11 mouse cellular contexts compared by ENCODE assay signal in genomic region chr10:61517296-61518071, GRCm38 (mm10). TPM values are rescaled to one million over a fixed set of nuclear protein-coding genes. Genes with fewer than 3 reads are reported as not detected.
A peak's percentile ranks its signal among the peaks of the same experiment; 100 is the strongest.
DNase-seq lines count a peak whose midpoint lies in the region; ATAC-seq lines count a peak whose summit lies in the region.
"Had no signal": no experiment of that assay in that cellular context is flagged by ENCODE, and none has a peak within 500 bp of the region (broad histone marks: within the 10 kb centered on the region; RNA-seq: fewer than 3 reads in every experiment).

No protein-coding gene starts in this region.

- no peak for ATAC-seq in hindbrain, embryonic 15.5 days (ENCODE audit: low FRiP score, low read depth)
- ATAC-seq in forebrain, embryonic 16.5 days: peak; percentile 87
- ATAC-seq in midbrain, embryonic 15.5 days (replicated peaks): 0 out of 2 replicates have a peak, but pooled peaks have one; percentile 33

- H3K4me2 ChIP-seq in hindbrain, embryonic 15.5 days: 0 out of 2 replicates have a peak overlapping the region, but pooled peaks have one; percentile 11
- H3K4me2 ChIP-seq in forebrain, embryonic 16.5 days (ENCODE audit: low read length): no peak overlapping the region
- H3K4me2 ChIP-seq in midbrain, embryonic 15.5 days: no peak overlapping the region; the same call in 1 of the 2 replicates

- no peak overlapping the region for H3K4me3 ChIP-seq in hindbrain, embryonic 15.5 days
- no peak overlapping the region for H3K4me3 ChIP-seq in hindbrain, embryonic 10.5 days
- H3K4me3 ChIP-seq in forebrain, embryonic 16.5 days (replicated peaks; ENCODE audit: low read length): no peak overlapping the region
- no peak overlapping the region for H3K4me3 ChIP-seq in midbrain, embryonic 15.5 days
- H3K4me3 ChIP-seq: gastrocnemius, adult 2 months; left cerebral cortex, adult 2 months; myocyte had no signal

- H3K9me3 ChIP-seq in hindbrain, embryonic 15.5 days: no peaks in the 10 kb centered on the region
- 0 out of 2 replicates have a peak, but pooled peaks cover 7% of the 10 kb centered on the region for H3K9me3 ChIP-seq in hindbrain, embryonic 10.5 days
- H3K9me3 ChIP-seq in forebrain, embryonic 16.5 days (ENCODE audit: control insufficient read depth, low read length): no peaks in the 10 kb centered on the region
- no peaks in the 10 kb centered on the region for H3K9me3 ChIP-seq in midbrain, embryonic 15.5 days

- no peak for DNase-seq in hindbrain, embryonic 10.5 days (ENCODE audit: low spot score)
- DNase-seq in right cerebral cortex, postnatal 10 days (ENCODE audit: low spot score in 2 of 2): peak; percentile 39 to 44
- DNase-seq in right cerebral cortex, postnatal 36 days (ENCODE audit: low spot score in 2 of 2): no peak
- DNase-seq in frontal cortex, postnatal 10 days (ENCODE audit: low spot score in 2 of 2): no peak
- no peak for DNase-seq in layer of hippocampus, adult 9-10 months (ENCODE audit: low spot score)
- DNase-seq: gastrocnemius, adult 2 months had no signal

- no peak overlapping the region for H3K27ac ChIP-seq in hindbrain, embryonic 15.5 days (replicated peaks)
- H3K27ac ChIP-seq in hindbrain, embryonic 10.5 days: no peak overlapping the region
- H3K27ac ChIP-seq in forebrain, embryonic 16.5 days (ENCODE audit: low read length): no peak overlapping the region
- no peak overlapping the region for H3K27ac ChIP-seq in midbrain, embryonic 15.5 days
- H3K27ac ChIP-seq: gastrocnemius, adult 2 months; left cerebral cortex, adult 2 months had no signal

- no peaks in the 10 kb centered on the region for H3K27me3 ChIP-seq in hindbrain, embryonic 15.5 days
- no peaks in the 10 kb centered on the region for H3K27me3 ChIP-seq in hindbrain, embryonic 10.5 days (ENCODE audit: insufficient read depth, poor library complexity, severe bottlenecking)
- H3K27me3 ChIP-seq in forebrain, embryonic 16.5 days (replicated peaks; ENCODE audit: control insufficient read depth, insufficient read depth, low read length): no peaks in the 10 kb centered on the region
- no peaks in the 10 kb centered on the region for H3K27me3 ChIP-seq in midbrain, embryonic 15.5 days (replicated peaks)

- H3K36me3 ChIP-seq in hindbrain, embryonic 15.5 days: no peaks in the 10 kb centered on the region
- H3K36me3 ChIP-seq in hindbrain, embryonic 10.5 days: 0 out of 2 replicates have a peak, but pooled peaks cover 3% of the 10 kb centered on the region
- H3K36me3 ChIP-seq in forebrain, embryonic 16.5 days (ENCODE audit: control insufficient read depth, insufficient read depth): no peaks in the 10 kb centered on the region
- H3K36me3 ChIP-seq in midbrain, embryonic 15.5 days (replicated peaks): no peaks in the 10 kb centered on the region

- H3K9ac ChIP-seq in hindbrain, embryonic 15.5 days: no peak overlapping the region
- no peak overlapping the region for H3K9ac ChIP-seq in forebrain, embryonic 16.5 days (replicated peaks; ENCODE audit: low read depth, low read length)
- H3K9ac ChIP-seq in midbrain, embryonic 15.5 days: no peak overlapping the region

- H3K4me1 ChIP-seq in hindbrain, embryonic 15.5 days (replicated peaks): peaks cover 17% of the 10 kb centered on the region
- H3K4me1 ChIP-seq in hindbrain, embryonic 10.5 days (replicated peaks): peaks cover 15% of the 10 kb centered on the region
- H3K4me1 ChIP-seq in forebrain, embryonic 16.5 days (replicated peaks; ENCODE audit: control insufficient read depth, insufficient read depth, low read length): peaks cover 17% of the 10 kb centered on the region
- peaks cover 12% of the 10 kb centered on the region for H3K4me1 ChIP-seq in midbrain, embryonic 15.5 days

- WGBS in hindbrain, embryonic 15.5 days: 43% methylated on average over 12 of the region's 12 CpGs
- WGBS in hindbrain, embryonic 10.5 days: 49% methylated on average over 12 of the region's 12 CpGs
- WGBS in forebrain, embryonic 16.5 days: 29% methylated on average over 12 of the region's 12 CpGs
- WGBS in midbrain, embryonic 15.5 days: 34% methylated on average over 12 of the region's 12 CpGs

RNA-seq across cellular contexts. Expression of gene Lrrc20, which starts 41.9 kb away (rescaled TPM):
- polyA plus RNA-seq in hindbrain, embryonic 15.5 days (2015; fragmentation: Nextera tagmentation; extraction: Ambion mirVana): 15.6 and 17.8 TPM in 2 replicates
- 9.8 and 13.5 TPM in 2 replicates for polyA plus RNA-seq in hindbrain, embryonic 10.5 days (2016; fragmentation: Nextera tagmentation; extraction: Ambion mirVana)
- polyA plus RNA-seq in forebrain, embryonic 16.5 days (2015; fragmentation: Nextera tagmentation; extraction: Ambion mirVana): 25.7 and 28.1 TPM in 2 replicates
- polyA plus RNA-seq in midbrain, embryonic 15.5 days (2015; fragmentation: Nextera tagmentation; extraction: Ambion mirVana): 18.1 TPM in 2 replicates

Comparison
In these comparisons a context has a peak if more than half of its experiments do, and no peak if none do; other contexts are left out.
1. DNase-seq: peak in right cerebral cortex, postnatal 10 days (2 of 2); none in hindbrain, embryonic 10.5 days (single experiment), right cerebral cortex, postnatal 36 days (0 of 2), frontal cortex, postnatal 10 days (0 of 2) and layer of hippocampus, adult 9-10 months (single experiment).